Mouse (Mus musculus): ENCODE measurements around the gene Tas1r3.

The Tas1r3 gene

DNA sequence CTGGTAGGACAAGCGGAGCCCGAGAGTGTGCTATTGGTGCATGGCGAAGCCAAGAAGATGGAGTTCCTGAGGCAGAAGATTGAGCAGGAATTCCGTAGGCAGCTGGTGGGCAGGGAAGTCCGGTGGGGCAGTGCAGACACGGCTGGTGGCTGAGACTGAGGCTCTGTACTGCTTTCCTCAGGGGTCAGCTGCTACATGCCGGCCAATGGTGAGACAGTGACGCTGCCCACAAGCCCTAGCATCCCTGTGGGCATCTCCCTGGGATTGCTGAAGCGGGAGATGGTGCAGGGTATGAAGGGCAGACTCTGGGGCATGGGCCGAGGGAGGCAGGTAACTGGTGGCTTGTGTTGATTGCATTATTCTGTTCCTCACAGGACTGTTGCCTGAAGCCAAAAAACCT is 24.5 kb upstream of the Tas1r3 start:
- DNase-seq (ENCODE audit: low read depth, low spot score): no peak

DNA sequence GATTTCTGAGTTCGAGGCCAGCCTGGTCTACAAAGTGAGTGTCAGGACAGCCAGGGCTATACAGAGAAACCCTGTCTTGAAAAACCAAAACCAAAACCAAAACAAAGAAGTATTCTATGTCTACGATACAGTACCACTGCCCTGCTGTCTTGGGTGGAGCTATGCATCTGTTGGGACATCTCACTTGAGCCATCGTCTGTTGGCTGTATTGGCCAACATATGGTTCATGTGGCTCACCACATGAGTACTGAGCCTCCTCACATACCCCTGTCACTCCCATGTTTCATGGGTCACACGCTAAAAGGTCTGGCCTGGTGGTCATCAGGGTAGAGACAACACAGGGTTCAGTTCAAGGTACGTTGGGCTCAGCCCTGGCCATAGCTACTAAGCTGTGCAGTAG is 23.2 kb upstream of the Tas1r3 start:
- no peak for DNase-seq (ENCODE audit: low read depth, low spot score)

DNA sequence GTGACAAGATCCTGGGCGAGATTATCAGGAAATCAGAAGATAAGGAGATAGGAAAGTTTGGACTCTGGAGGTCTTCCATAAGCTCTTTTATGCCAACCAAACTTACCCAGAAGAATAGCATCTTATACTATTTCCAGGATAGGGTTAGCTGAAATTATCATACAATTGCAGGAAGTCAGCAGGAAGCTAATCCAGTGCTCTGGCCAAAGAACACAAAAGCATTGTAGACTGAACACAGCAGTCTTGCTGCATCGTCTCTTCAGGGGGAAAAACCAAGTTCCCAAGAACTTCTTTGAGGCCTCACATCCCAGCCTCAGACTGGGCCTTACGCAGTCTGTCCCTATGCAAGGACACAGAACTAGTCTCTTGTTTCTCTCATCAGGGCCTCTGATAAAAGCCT is 20.4 kb upstream of the Tas1r3 start:
- no peak for DNase-seq (ENCODE audit: low read depth, low spot score)

DNA sequence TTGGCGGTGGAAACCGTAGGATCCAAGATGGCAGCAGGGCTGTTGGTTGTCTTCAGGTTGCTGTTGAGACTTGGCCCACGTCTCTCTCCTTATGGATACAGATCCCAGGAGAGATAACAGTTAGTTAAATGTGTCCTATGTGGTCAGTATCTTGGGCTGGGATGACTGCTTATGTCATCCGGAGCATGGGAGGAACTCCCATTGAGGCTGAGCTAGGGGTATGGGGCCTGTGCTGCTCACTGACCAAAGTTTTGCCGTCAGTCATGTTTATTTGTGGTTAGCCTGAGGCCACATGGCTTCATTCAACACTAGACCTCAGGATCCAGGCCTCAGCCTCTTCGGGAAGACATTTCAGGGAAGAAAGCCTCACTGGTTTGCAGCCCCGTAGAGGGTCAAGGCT is 8.2 kb upstream of the Tas1r3 start:
- no peak for DNase-seq (ENCODE audit: low read depth, low spot score)

DNA sequence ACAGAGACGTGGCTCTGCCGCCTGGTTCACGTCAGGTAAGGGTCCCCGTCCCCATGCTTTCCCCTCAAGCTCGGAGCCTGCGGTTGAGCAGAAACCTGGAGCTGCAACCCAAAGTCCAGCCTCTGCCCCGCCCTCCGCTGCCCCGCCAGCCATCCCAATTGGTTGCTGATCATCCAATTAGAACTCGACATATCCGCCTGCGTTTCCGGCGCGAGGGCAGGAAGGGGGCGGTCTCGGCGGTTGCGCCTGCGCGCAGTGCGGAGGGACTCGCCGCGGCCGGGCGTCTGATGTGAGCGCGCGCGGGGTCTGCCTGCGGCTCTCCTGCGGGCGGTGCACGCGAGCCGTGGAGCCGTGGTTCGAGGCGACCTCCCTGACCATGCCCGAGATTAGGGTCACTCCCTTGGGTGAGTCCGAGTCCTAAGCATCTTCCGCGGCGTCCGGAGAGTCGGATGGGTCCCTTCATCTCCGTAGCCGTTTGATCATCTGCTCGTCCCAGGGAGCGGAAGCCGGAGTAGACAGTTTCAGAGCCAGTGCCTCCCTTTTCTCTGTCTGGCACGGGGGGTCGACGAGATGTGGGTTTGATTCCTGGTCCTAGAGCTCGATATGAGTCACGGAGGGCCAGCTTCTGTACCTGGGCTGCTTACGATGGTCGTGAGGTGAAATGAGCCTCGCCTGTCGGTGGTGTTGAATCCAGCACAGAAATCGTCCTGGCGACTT is 6.3 kb upstream of the Tas1r3 start, which contains the start of the genes Cptp and Ints11:
Gene Cptp (minus strand): TSS at position 124 of the 717 bp plus-strand sequence.
Gene Ints11 (plus strand): TSS at position 230 of the 717 bp plus-strand sequence.
- peak; percentile 96 for DNase-seq (ENCODE audit: low read depth, low spot score)

DNA sequence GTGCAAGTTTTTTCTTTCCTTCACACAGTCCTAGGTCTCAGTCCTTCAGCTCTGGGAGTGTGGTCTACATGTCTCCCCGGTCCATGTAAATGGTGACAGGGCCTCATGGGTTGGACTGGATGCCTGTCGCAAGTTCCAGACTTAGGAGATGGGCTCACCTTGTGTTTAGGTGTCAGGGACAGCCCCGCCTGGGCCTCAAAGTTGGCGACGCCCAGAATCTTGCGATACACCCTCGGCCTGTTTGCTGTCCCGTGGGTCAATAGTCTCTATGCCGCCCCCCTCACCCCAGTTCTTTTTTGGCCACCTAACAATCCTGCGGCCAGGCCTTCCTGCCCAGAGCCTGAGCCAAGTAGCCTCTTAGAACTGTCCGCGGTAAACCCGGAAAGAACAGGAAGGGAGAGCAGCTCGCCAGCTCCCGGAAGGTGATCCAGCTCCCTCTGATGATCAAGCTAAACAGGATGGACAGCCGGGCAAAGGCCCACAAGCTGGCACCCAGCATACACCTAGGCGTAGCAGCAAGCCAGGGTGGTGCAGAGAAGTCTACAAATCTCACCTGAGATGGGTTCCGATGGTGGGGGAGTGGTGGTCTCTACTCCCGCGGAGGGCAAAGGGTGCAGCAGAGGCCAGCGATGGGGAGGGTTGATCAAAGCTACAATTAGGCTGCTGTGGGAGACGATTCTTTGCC is 5.6 kb upstream of the Tas1r3 start:
- DNase-seq (ENCODE audit: low read depth, low spot score): no peak

DNA sequence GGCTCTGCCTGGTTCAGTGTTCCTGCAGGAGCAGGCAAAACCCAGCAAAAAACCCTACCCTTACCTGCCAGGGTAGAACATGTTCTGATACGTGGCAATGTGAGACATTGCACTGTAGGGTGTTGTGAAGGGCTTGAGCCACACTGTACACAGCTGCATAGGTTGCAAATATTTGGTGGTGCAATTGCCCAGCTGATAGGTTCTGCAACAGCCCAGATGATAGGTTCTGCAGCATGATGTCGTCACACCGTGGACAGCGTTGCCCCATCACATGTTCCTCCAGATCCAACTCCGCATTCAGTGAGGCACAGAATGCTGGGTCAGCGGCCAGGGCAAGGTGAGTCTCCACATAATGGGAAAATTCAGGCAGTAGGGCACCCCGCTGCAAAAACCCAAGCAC is 1.4 kb downstream of the Tas1r3 start:
- DNase-seq (ENCODE audit: low read depth, low spot score): no peak

DNA sequence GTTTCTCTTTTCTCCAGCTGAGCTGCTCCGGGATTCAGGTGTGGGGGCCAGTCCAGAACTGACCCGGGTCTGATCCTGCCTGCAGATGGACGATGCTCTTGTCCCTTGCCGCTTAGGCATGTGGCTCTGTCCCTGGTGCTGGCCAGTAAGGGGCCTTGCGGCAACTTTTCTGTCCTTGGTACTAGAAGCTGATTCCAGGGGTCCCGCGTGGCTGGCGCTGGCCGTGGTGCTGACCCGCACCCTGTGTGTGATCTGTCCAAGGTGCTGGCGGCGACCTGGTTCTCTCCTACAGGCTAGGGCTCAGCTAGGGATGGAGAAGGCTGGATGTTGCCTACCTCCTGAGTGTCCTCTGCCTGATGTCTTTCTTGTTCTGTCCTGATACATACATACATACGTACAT is 3.8 kb downstream of the Tas1r3 start:
- peak; percentile 81 for DNase-seq (ENCODE audit: low read depth, low spot score)

DNA sequence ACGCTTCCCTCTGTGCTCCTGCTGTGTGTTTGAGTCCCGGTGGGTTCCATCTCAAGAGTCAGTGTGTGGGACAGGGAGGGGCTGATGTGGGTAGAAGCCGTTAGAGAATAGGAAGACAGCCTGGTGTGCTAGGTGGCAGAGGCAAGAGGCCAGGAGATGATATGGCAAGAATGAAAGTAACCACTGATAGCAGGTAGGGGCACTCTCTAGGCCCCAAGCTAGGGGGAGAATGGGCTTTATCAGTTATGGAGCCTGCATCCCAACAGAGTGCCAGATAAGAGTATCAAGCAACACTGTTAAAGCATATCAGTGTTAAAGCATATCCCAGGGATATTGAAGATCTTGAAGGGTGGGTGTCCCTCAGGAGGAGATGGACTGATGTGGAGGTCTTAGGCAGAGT is 6.3 kb downstream of the Tas1r3 start:
- DNase-seq (ENCODE audit: low read depth, low spot score): no peak

DNA sequence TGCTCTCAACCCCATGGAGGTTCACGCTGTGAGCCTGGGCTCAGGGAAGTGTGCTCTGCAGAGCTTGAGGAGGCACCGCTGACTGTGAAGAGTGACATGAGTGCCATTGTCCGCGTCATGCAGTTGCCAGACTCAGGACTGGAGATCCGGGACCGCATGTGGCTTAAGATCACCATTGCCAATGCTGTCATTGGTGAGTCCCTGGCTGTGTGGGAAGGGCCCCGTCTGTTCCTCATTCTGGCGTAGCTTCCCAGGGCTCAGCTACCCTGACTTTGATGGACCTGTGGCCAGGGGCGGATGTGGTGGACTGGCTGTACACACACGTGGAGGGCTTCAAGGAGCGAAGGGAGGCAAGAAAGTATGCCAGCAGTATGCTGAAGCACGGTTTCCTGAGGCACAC is 7.1 kb downstream of the Tas1r3 start:
- no peak for DNase-seq (ENCODE audit: low read depth, low spot score)

DNA sequence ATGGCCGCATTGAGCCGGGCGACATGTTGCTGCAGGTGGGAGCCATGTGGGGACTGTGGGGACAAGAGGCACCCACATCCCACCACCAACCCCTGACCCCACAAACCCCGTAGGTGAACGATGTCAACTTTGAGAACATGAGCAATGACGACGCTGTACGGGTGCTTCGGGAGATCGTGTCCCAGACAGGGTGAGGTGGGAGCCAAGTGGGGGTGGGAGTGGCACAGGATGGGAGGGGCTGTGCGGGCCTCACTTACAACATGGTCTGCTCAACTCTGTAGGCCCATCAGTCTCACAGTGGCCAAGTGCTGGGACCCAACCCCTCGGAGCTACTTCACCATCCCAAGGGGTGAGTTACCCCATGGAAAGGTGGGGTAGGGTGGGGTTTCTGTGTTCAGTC is 8.2 kb downstream of the Tas1r3 start:
- DNase-seq (ENCODE audit: low read depth, low spot score): no peak

DNA sequence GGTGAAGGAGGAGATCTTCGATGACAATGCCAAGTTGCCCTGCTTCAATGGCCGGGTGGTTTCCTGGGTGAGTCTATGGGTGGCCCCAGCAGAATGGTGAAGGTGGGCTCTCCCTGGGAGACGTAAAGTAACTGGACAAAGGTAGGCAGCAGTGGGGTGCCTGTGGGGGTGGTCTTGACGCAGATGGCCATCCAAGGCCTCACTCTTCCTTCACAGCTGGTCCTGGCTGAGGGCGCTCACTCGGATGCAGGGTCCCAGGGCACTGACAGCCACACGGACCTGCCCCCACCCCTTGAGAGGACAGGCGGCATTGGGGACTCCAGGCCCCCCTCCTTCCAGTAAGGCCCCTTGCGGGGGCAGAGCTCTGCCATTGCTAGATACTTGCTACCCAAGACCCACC is 9.7 kb downstream of the Tas1r3 start:
- no peak for DNase-seq (ENCODE audit: low read depth, low spot score)

DNA sequence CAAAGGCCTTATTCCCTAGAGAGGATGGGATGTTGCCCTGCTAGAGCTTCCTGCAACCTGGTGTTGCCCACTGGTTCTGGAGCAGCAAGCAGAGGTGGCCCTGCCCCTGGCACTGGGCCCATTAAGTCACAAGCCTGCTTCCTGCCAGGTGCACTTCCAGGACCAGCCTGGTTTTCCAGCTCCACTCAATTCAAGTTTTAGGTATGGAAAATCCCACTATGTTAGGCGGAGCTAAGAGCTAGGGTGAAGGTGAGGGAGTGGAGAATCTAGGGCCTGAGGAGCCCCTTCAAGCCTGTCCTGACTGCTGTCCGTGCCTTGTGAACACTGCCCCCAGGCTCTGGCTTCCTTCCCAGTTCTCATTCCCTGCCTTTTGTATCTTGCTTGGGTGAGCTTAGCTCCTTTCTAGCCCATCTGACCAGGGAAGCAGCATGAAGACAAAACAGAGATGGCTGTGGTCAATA is 11.2 kb downstream of the Tas1r3 start:
- DNase-seq (ENCODE audit: low read depth, low spot score): no peak

DNA sequence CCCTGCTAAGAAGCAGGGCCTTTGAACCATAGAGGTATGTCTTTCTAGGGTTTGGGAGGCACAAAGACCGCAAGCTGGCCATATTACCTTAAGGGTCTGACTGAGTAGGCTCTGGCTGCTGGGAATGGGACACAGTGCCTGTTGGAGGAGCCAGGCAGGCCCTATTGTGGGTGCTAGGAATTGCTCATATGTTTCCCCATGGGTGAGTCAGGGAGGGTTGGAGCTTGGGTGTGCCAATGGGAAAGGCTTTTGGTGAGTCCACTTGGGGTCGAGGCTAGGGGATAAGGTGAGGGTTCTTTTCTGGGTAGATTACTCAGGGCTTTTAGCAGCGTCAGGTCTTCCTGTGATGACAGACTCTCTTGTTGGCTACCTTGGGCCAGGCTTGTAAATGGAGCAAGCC is 11.8 kb downstream of the Tas1r3 start:
- no peak for DNase-seq (ENCODE audit: low read depth, low spot score)

DNA sequence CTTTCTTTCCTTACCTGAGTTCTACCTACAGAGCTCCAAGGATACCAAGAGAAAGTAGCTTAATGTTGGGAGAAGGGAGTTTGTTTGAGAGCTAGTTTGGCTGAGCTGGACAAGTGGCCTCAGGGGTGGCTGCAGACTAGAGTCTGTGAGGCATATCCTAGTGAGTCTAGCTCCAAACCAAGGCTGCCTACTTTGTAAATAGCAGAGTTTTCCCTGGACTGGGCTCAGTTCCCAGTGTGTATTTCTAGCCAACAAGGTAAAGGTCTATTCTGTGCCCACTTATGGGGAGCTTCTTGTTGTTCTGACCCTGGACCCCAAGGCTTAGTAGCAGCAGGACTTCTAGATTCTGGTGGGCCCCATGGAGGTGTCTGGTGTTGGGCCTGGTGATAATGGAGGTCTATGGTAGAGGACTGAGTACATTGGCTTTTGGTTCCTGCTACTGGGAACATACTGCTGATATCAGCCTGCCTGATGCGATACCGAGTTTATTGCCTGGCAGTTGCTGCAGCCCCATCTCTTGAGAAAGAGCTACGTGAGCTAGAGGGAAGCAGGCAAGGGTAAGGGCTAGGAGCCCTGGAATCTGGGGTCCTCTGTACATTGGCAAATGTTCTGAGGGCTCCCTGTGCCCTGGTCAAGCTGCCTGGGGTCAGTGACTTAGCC is 13.2 kb downstream of the Tas1r3 start:
- DNase-seq (ENCODE audit: low read depth, low spot score): no peak

DNA sequence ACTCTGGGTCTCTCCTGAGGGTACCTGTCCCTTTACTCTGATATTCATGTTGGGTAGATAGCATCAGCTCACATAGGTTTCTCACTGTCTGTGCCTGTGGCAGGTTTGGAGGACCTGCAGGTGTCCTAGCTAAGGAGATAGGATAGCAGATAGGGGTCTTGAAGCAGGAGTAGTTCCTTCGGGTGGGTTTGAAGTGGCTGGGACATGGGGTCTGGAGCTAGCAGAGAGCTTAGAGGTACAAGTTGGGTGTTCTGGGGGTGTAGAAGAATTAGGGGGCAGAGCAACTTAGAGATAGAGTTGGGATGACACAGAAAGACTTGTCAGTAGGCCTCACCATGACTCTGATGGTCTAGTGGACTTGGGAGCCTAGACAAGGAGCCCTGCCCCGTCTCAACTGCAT is 13.8 kb downstream of the Tas1r3 start:
- no peak for DNase-seq (ENCODE audit: low read depth, low spot score)

DNA sequence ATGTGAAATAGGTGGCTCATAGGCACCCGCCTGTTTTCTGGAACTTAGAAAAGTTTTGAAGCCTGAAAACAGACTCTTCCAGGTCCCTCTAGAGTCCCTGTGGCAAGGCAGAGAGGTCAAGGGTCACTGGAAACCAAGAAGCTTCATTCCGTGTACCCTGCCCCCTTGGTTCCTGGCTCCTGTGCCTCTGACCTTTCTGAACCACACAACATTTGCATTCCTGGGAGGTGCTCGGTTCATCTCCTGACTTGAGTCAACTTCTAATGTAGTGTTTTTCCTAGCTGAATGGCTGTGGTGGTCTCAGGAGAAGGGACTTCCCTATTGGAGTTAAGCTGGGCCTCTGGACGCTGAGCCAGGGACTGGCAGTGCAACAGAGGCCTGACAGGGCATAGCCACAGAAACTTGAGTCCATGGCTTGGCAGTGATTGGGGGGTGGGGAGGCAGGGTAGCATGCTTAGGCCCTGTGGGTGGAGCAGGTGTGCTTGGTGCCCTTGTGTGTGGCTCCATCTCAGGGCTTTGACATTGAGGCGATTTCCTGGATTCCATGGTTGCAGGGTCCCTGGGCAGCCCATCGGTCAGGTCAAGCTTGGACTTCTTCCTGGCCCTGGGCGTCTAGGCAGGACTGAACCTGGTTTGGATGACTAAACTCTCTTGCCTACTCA is 14.6 kb downstream of the Tas1r3 start:
- DNase-seq (ENCODE audit: low read depth, low spot score): no peak

DNA sequence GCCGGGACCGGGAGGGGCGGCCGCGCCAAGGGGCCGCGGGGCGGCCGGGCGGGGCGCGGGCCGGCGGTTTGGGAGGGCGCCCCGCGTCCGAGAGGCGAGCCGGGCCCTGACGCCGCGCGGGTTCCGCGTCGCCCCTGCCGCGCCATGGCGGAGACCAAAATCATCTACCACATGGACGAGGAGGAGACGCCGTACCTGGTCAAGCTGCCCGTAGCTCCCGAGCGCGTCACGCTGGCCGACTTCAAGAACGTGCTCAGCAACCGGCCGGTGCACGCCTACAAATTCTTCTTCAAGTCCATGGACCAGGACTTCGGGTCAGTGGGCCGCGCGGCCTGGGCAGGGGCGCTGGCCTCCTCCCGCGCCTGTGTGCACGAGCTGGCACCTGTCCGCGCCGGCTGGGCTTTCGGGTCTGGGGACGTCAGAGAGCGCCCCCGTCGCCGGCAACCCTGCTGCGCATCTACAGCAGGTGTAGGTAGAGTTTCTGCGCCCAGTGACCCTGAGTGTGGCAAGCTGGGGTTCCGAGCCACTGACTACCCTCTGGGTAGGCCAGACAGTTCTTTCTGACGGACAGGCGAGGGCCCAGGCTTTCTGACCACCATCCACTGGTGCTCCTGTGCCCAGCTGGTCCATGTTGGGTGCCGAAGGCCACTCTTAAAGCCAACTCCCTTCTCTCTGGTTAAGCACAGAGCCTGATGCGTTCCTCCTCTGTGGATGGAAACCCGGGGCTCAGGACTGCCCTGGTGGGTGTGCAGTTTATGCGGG is 15.4 kb downstream of the Tas1r3 start:
- peak; percentile 44 for DNase-seq (ENCODE audit: low read depth, low spot score)

DNA sequence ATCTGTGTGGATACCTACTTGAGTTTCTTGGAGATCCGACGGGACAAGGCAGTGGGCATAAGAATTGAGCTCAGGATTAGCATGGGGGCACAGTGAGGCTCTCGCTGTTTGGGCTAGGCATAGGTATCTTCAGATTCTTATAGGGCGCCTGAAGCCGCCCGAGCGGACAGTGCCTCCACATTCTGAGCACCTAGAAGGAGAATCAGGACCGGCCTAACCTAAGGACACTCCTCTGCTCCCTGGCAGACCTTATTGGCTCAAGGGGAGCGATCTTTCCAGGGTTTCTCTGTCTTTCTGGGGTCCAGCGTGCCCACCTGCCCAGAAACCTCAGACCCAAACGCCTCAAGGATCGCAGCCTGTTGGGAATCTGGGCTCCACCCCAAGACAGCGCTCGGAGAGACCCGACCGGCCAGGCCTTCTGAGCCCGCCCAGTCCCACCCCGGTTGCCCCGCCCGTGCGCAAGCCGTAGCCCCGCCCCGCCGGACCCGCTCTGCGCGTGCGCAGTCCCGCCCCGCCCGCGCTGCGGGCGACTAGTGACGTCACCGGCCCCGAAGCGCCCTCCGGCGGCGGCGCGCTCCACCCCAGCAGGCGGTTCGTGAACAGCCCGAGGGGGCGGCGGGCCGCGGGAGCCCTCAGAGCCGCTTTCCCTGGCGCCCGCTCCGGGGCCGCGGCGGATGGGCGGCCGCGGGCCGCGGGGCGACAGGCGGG is 16.1 kb downstream of the Tas1r3 start, which contains the start of gene Dvl1:
Gene Dvl1 (plus strand): TSS at position 532 of the 708 bp plus-strand sequence.
- peak; percentile 95 for DNase-seq (ENCODE audit: low read depth, low spot score)

DNA sequence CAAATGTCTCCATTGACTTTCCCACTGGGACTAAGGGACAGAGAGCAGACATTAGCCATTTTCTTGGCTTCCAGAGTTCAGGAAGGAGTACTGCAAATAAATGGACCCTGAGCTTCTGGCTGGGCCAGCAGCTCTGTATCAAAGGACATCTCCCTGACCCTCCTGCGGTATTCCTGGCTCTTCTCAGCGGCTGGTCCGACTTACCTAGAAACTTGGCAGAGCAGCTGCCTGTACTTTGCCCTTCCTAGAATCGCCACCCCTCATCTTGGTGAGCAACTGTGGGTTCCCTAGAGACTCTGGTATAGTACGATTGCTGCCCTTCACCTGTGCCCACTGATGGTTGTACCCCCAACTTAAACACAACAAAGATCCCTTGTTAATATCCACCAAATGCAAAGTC is 19.9 kb downstream of the Tas1r3 start:
- DNase-seq (ENCODE audit: low read depth, low spot score): no peak
